In genomic region chr2:29249852-29250251, GRCm38 (mm10) we compare ENCODE assay signal across 8 mouse cellular contexts. TPM values are rescaled to one million over a fixed set of nuclear protein-coding genes. Genes with fewer than 3 reads are reported as not detected.
A peak's percentile ranks its signal among the peaks of the same experiment; 100 is the strongest.
DNase-seq lines count a peak whose midpoint lies in the region; ATAC-seq and TF ChIP-seq lines count a peak whose summit lies in the region.

No protein-coding gene starts in this region.

- peak overlapping the region; percentile 68; the same call in 1 of the 2 replicates for H3K9ac ChIP-seq in forebrain, postnatal 0 days
- peak overlapping the region; percentile 73; the same call in 1 of the 2 replicates for H3K9ac ChIP-seq in midbrain, embryonic 12.5 days (replicated peaks)

- no peaks in the 10 kb centered on the region for H3K4me1 ChIP-seq in forebrain, postnatal 0 days (ENCODE audit: insufficient read depth)
- H3K4me1 ChIP-seq in midbrain, embryonic 12.5 days = peaks cover 59% of the 10 kb centered on the region

- no peaks in the 10 kb centered on the region for H3K9me3 ChIP-seq in forebrain, postnatal 0 days (ENCODE audit: low read length)
- no peaks in the 10 kb centered on the region for H3K9me3 ChIP-seq in midbrain, embryonic 12.5 days

- H3K36me3 ChIP-seq in forebrain, postnatal 0 days (ENCODE audit: insufficient read depth) = no peaks in the 10 kb centered on the region
- no peaks in the 10 kb centered on the region for H3K36me3 ChIP-seq in midbrain, embryonic 12.5 days

- peak overlapping the region; percentile 96 for H3K4me2 ChIP-seq in forebrain, postnatal 0 days (ENCODE audit: low read depth)
- peak overlapping the region; percentile 98 for H3K4me2 ChIP-seq in midbrain, embryonic 12.5 days (replicated peaks)

- peak; percentile 41 for DNase-seq in embryo, embryonic 10 days (ENCODE audit: low spot score)
- DNase-seq in embryo, embryonic 9.5 days (ENCODE audit: extremely low spot score) = no peak
- peak; percentile 19 for DNase-seq in ZHBTc4 (ENCODE audit: low read depth, low spot score)
- peak; percentile 34 for DNase-seq in forebrain, postnatal 0 days
- DNase-seq in frontal cortex, postnatal 14 days (ENCODE audit: low spot score in 2 of 2) = no peak
- no peak for DNase-seq in left cerebral cortex, adult 18-20 months (ENCODE audit: low spot score in 2 of 2)

- no peak for TF ChIP-seq CTCF in forebrain, postnatal 0 days (IDR thresholded peaks at IDR 0.05; ENCODE audit: low read depth)

- H3K27ac ChIP-seq in forebrain, postnatal 0 days (ENCODE audit: low read depth, low read length) = peak overlapping the region; percentile 10; the same call in 1 of the 2 replicates
- H3K27ac ChIP-seq in midbrain, embryonic 12.5 days (replicated peaks) = no peak overlapping the region

- H3K4me3 ChIP-seq in forebrain, postnatal 0 days (ENCODE audit: low read depth, low read length) = peak overlapping the region; percentile 62
- H3K4me3 ChIP-seq in midbrain, embryonic 12.5 days = peak overlapping the region; percentile 66

- H3K27me3 ChIP-seq in forebrain, postnatal 0 days (ENCODE audit: insufficient read depth, low read length) = peaks cover 7% of the 10 kb centered on the region; the same call in 1 of the 2 replicates
- H3K27me3 ChIP-seq in midbrain, embryonic 12.5 days = peaks cover 85% of the 10 kb centered on the region

- no peak for ATAC-seq in forebrain, postnatal 0 days
- ATAC-seq in midbrain, embryonic 12.5 days (ENCODE audit: low FRiP score, low read depth) = no peak
- ATAC-seq in CD4-positive, CD25-positive, alpha-beta regulatory T cell, adult 4 months = no peak

- WGBS in forebrain, postnatal 0 days = 6% methylated on average over 10 of the region's 10 CpGs
- 5% methylated on average over 10 of the region's 10 CpGs for WGBS in midbrain, embryonic 12.5 days

RNA-seq across cellular contexts. Expression of gene Ntng2, which starts 3.0 kb away (rescaled TPM):
- total RNA-seq in forebrain, postnatal 0 days (2014; rRNA removed) = 33.0 and 33.6 TPM in 2 replicates
- 8.0 and 8.6 TPM in 2 replicates for polyA plus RNA-seq in forebrain, postnatal 0 days (2015; fragmentation: Nextera tagmentation; extraction: Ambion mirVana)
- polyA plus RNA-seq in midbrain, embryonic 12.5 days (2016; fragmentation: Nextera tagmentation; extraction: Ambion mirVana) = 6.3 TPM in 2 replicates
- 1 to 10 TPM; 2.4 to 3.1 TPM for polyA plus RNA-seq in CD4-positive, CD25-positive, alpha-beta regulatory T cell, adult 4 months (2017; shearing (Covaris generic))
- 10 to 100 TPM; 77.9 to 80.7 TPM for total RNA-seq in left cerebral cortex, adult 18-20 months (2021)

Comparison
In these comparisons a context has a peak if more than half of its experiments do, and no peak if none do; other contexts are left out.
1. DNase-seq: peak in embryo, embryonic 10 days (single experiment), ZHBTc4 (single experiment) and forebrain, postnatal 0 days (single experiment); none in embryo, embryonic 9.5 days (single experiment), frontal cortex, postnatal 14 days (0 of 2) and left cerebral cortex, adult 18-20 months (0 of 2).